Mouse (Mus musculus): ENCODE measurements around the gene Try10. TPM values are rescaled to one million over a fixed set of nuclear protein-coding genes. Genes with fewer than 3 reads are reported as not detected.

The Try10 gene
- polyA plus RNA-seq (2012; rRNA removed; ENCODE audit: low replicate concordance), result not detected in 2 replicates

DNA sequence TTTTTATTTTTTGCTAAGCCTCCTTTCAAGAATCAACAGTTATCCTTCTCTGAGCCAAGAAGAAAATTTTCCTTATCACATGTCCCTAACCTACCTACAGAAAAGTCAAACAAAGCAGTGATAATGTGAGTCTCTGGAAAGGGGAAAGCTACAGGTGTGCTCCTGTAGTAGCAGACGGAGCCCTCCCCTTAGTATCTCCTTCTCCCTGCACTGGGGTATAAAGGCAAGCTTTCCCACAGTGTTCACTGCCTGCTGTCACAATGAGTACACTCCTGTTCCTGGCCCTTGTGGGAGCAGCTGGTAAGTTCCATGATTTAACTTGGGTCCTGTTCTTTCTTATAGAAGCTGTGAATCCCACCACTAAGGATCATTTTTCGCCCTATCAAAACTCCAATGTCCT is at the start of gene Try10:
TSS of gene Try10 (plus strand) at position 174 of the 400 bp plus-strand sequence.

DNA sequence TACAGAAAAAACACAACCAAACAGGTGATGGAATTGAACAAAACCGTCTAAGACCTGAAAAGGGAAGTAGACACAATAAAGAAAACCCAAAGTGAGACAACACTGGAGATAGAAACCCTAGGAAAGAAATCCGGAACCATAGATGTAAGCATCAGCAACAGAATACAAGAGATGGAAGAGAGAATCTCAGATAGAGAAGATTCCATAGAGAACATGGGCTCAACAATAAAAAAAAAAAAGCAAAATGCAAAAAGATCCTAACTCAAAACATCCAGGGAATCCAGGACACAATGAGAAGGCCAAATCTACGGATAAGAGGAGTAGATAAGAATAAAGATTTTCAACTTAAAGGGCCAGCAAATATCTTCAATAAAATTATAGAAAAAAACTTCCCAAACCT is 37.2 kb upstream of the Try10 start, which contains the start of gene Try5:
TSS of gene Try5 (minus strand) at position 101 of the 400 bp plus-strand sequence.

DNA sequence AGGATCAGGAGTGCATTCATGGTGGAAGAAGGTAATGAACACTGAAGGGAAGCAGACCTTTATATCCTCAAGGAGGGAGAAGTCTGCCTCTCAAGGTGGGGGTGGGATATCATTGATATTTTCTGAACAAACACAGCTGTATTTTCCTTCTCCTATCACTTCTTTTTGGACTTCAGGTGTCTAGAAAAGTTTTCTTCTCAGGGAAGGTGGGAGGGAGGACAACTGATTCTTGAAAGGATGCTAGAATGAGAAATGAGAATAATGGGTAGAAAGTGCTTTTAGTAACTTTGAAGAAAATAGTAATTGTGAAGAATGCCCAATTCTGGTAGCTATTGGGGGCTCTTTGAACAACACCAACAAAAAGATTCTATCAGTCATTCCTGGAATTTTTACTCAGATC is 23.7 kb downstream of the Try10 start, which contains the start of gene Prss3:
TSS of gene Prss3 (minus strand) at position 101 of the 400 bp plus-strand sequence.

DNA sequence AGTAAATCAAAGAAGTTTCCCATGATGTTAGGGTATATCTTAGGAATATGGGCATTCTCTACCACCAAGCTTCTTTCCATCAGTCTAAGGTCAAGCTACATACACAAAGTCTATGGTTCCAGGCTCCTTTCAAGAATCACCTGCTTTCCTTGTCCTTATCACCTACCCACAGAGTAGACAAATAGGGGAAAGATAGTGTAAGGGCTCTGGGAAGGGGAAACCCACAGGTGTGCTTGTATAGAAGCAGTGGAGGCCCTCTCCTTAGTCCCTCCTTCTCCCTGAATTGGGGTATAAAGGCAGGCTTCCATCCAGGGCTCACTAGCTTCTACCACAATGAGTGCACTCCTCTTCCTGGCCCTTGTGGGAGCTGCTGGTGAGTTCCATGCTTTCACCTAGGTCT is 38.2 kb downstream of the Try10 start, which contains the start of gene Gm5771:
TSS of gene Gm5771 (plus strand) at position 301 of the 400 bp plus-strand sequence.

Other genes starting within 250 kb of the Try10 start
- 1.0 TPM in 1 of 2 replicates, not detected in the other for gene Try4, start 51.8 kb upstream of the Try10 start, polyA plus RNA-seq (2012; rRNA removed; ENCODE audit: low replicate concordance)
- gene Try5, start 37.3 kb upstream of the Try10 start, polyA plus RNA-seq (2012; rRNA removed; ENCODE audit: low replicate concordance), result 0.18 and 0.72 TPM in 2 replicates
- gene Prss3, start 23.6 kb downstream of the Try10 start, polyA plus RNA-seq (2012; rRNA removed; ENCODE audit: low replicate concordance), result not detected in 2 replicates
- gene Gm5771, start 38.3 kb downstream of the Try10 start, polyA plus RNA-seq (2012; rRNA removed; ENCODE audit: low replicate concordance), result not detected in 2 replicates
- gene Gm10334, start 92.0 kb downstream of the Try10 start, polyA plus RNA-seq (2012; rRNA removed; ENCODE audit: low replicate concordance), result not detected in 2 replicates
- not detected in 2 replicates for gene Prss1, start 104.8 kb downstream of the Try10 start, polyA plus RNA-seq (2012; rRNA removed; ENCODE audit: low replicate concordance)
- 0.59 and 2.9 TPM in 2 replicates for gene Prss2, start 167.7 kb downstream of the Try10 start, polyA plus RNA-seq (2012; rRNA removed; ENCODE audit: low replicate concordance)